Mouse (Mus musculus) MEL (cell line): ENCODE data around the gene Ndufaf8. TPM values are rescaled to one million over a fixed set of nuclear protein-coding genes. Genes with fewer than 3 reads are reported as not detected.
A peak's percentile ranks its signal among the peaks of the same experiment; 100 is the strongest.

Source experiments
- DNase-seq: peaks from one replicate; pipeline ENCODE4 v3.0.0; 2011; ENCODE audit warnings: low read depth, low spot score
- H3K27ac ChIP-seq: 2 replicates; pipeline ENCODE4 v1.5.1; 2012; ENCODE audit warnings: low read depth, mild to moderate bottlenecking, control low read depth, low read length, moderate library complexity; ENCODE audit not compliant: control insufficient read depth
- H3K27me3 ChIP-seq, 2 experiments: fragments of 150-350 bp in 1 of 2; sonication (generic) in 1 of 2; 2 replicates each; pipeline ENCODE4 v1.6.1; 2012; ENCODE audit warnings: low read length in 2 of 2, mild to moderate bottlenecking in 2 of 2, improper control_type of control experiment in 1 of 2, moderate library complexity in 1 of 2; ENCODE audit not compliant: insufficient read depth in 2 of 2, control insufficient read depth in 1 of 2
- H3K36me3 ChIP-seq, 2 experiments: 2 replicates each; pipeline ENCODE4 v1.6.1; 2012 to 2014; ENCODE audit warnings: low read length in 2 of 2, improper control_type of control experiment in 1 of 2, inconsistent platforms in 1 of 2, mild to moderate bottlenecking in 1 of 2; ENCODE audit not compliant: insufficient read depth in 2 of 2, control insufficient read depth in 1 of 2
- H3K4me1 ChIP-seq, 2 experiments: fragments of 150-350 bp in 1 of 2; sonication (generic) in 1 of 2; 2 replicates each; pipeline ENCODE4 v1.6.1; 2012; ENCODE audit warnings: low read length in 2 of 2, improper control_type of control experiment in 1 of 2, mild to moderate bottlenecking in 1 of 2; ENCODE audit not compliant: insufficient read depth in 2 of 2, control insufficient read depth in 1 of 2
- H3K4me3 ChIP-seq, 2 experiments: fragments of 150-350 bp in 1 of 2; sonication (generic) in 1 of 2; 2 replicates each; pipeline ENCODE4 v1.5.1; 2012; ENCODE audit warnings: low read depth in 2 of 2, low read length in 2 of 2, mild to moderate bottlenecking in 2 of 2, moderate library complexity in 2 of 2, control low read depth in 1 of 2, improper control_type of control experiment in 1 of 2; ENCODE audit not compliant: control insufficient read depth in 1 of 2, insufficient read depth in 1 of 2
- H3K79me2 ChIP-seq: 2 replicates; pipeline ENCODE4 v1.6.1; 2012; ENCODE audit warnings: mild to moderate bottlenecking, low read length, moderate library complexity; ENCODE audit not compliant: control insufficient read depth, poor library complexity, insufficient read depth
- H3K9ac ChIP-seq: 2 replicates; pipeline ENCODE4 v1.6.1; 2012; ENCODE audit warnings: low read depth, mild to moderate bottlenecking, control low read depth, low read length, moderate library complexity; ENCODE audit not compliant: control insufficient read depth, poor library complexity, severe bottlenecking
- H3K9me3 ChIP-seq: fragments of 150-350 bp; sonication (generic); replicated peaks from 2 replicates; pipeline ENCODE4 v1.6.1; 2012; ENCODE audit warnings: mild to moderate bottlenecking, low read length, improper control_type of control experiment, moderate library complexity; ENCODE audit not compliant: insufficient read depth
- CHD1 ChIP-seq: IDR thresholded peaks from 2 replicates; pipeline ENCODE4 v1.6.1; 2012; ENCODE audit warnings: low read depth, mild to moderate bottlenecking, inconsistent platforms, low read length, improper control_type of control experiment
- CHD2 ChIP-seq: IDR thresholded peaks from 2 replicates; pipeline ENCODE4 v1.6.1; 2011; ENCODE audit warnings: low read length, improper control_type of control experiment
- CTCF ChIP-seq, 3 experiments: IDR thresholded peaks in 2 of 3; conservative IDR thresholded peaks in 1 of 3; 2 replicates each; pipeline ENCODE4 v1.5.1; 2011 to 2012; ENCODE audit warnings: low read length in 3 of 3, low read depth in 2 of 3, mild to moderate bottlenecking in 2 of 3, improper control_type of control experiment in 1 of 3, inconsistent platforms in 1 of 3, mixed read lengths in 1 of 3, moderate library complexity in 1 of 3; ENCODE audit not compliant: control insufficient read depth in 1 of 3, insufficient read depth in 1 of 3, poor library complexity in 1 of 3, severe bottlenecking in 1 of 3
- ETS1 ChIP-seq: IDR thresholded peaks from 2 replicates; pipeline ENCODE4 v1.6.1; 2012; ENCODE audit warnings: low read depth, mild to moderate bottlenecking, inconsistent platforms, low read length, improper control_type of control experiment, moderate library complexity
- GATA1 ChIP-seq: IDR thresholded peaks from 2 replicates; pipeline ENCODE4 v1.6.1; 2011; ENCODE audit warnings: low read depth, low read length, improper control_type of control experiment
- MYB ChIP-seq: IDR thresholded peaks from 2 replicates; pipeline ENCODE4 v1.6.1; 2011; ENCODE audit warnings: mild to moderate bottlenecking, low read depth, low read length, improper control_type of control experiment
- POLR2AphosphoS5 ChIP-seq: IDR thresholded peaks from 2 replicates; pipeline ENCODE4 v1.6.1; 2012; ENCODE audit warnings: low read depth, borderline replicate concordance, mild to moderate bottlenecking, inconsistent platforms, low read length, moderate library complexity, mixed read lengths
- RAD21 ChIP-seq: IDR thresholded peaks from 2 replicates; pipeline ENCODE4 v1.6.1; 2011; ENCODE audit warnings: mild to moderate bottlenecking, low read depth, low read length, improper control_type of control experiment
- SMC3 ChIP-seq: IDR thresholded peaks from 2 replicates; pipeline ENCODE4 v1.6.1; 2011; ENCODE audit warnings: low read depth, low read length, improper control_type of control experiment
- TAL1 ChIP-seq: IDR thresholded peaks from 2 replicates; pipeline ENCODE4 v1.6.1; 2012; ENCODE audit warnings: mild to moderate bottlenecking, inconsistent platforms, low read length, moderate library complexity, mixed read lengths
- ZC3H11A ChIP-seq: IDR thresholded peaks from 2 replicates; pipeline ENCODE4 v1.6.1; 2012; ENCODE audit warnings: low read depth, mild to moderate bottlenecking, inconsistent platforms, low read length, improper control_type of control experiment
- ZKSCAN1 ChIP-seq: IDR thresholded peaks from 2 replicates; pipeline ENCODE4 v1.6.1; 2012; ENCODE audit warnings: low read depth, mild to moderate bottlenecking, inconsistent platforms, low read length, improper control_type of control experiment, moderate library complexity
- polyA plus RNA-seq, 2 experiments: library from polyadenylated mRNA; stranded (reverse) in 1 of 2; unstranded in 1 of 2; fragments of >175 nt in 1 of 2; fragments of >200 nt in 1 of 2; gene quantifications; 2 replicates each; pipeline versions ENCODE4 v1.2.1 to v1.2.4; 2012; ENCODE audit warnings: low replicate concordance in 2 of 2, low read depth in 1 of 2; ENCODE audit not compliant: insufficient read length in 2 of 2, insufficient read depth in 1 of 2, missing spikeins in 1 of 2
- total RNA-seq: library from RNA; depleted of rRNA; stranded (reverse); fragments of 300-350 nt; gene quantifications from 2 replicates; pipeline ENCODE4 v1.2.3, GENCODE M21; 2012

Gene Ndufaf8
- total and polyA plus RNA-seq, 3 experiments: 77.6 to 120 TPM; not detected in 1

- Histone ChIP-seq H3K4me1 (no peaks in the 10 kb centered on the region), H3K27me3 (no peaks in the 10 kb centered on the region), H3K36me3 (peaks cover 0 to 3% of the 10 kb centered on the region in 2 experiments; a peak in 1 of 4 replicates), H3K9me3 (no peaks in the 10 kb centered on the region), H3K79me2 (no peaks in the 10 kb centered on the region; the same call in 1 of the 2 replicates), H3K4me3 (no peak overlapping the region), H3K27ac (no peak overlapping the region), H3K9ac (no peak overlapping the region)
- no peak for TF ChIP-seq CHD1
- no peak for TF ChIP-seq POLR2AphosphoS5
- no peak for DNase-seq
Measured at GRCm38 (mm10) chr11:120109558-120110210, 11.0 kb downstream of the Ndufaf8 start.

DNA sequence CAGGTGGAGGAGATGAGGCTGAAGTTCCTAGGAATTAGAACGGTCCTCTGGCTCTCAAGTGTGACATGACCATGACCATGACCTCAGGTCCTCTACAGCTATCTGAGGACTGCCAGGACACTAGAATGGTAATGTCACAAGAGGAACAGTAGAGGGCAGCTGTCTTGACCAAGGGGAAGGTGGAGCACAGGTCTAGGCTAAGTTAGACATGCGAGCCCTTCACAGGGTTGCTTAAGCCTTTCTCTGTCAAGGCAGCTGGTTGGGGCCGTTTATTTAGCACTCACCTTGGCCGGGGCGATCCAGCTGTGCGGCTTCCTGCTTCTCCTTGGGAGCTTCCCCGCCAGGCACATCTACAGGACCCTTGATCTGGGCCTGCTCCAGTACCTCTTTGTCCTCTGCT, 11.8 kb downstream of the Ndufaf8 start:
- H3K9ac ChIP-seq: no peak overlapping the region
- no peaks in the 10 kb centered on the region for H3K4me1 ChIP-seq
- TF ChIP-seq CTCF (IDR thresholded peaks at IDR 0.05 in 2 of 3, conservative IDR thresholded peaks at IDR 0.05 in 1 of 3; ENCODE audit: control insufficient read depth in 1 of 3, insufficient read depth in 1 of 3, low read depth in 2 of 3, low read length in 3 of 3, poor library complexity in 1 of 3, severe bottlenecking in 1 of 3) (peak; percentile 11 to 48 (median 26); a peak in 3 of 6 replicates), GATA1 (no peak), ETS1 (no peak), CHD2 (no peak), SMC3 (peak; percentile 32)
- no peaks in the 10 kb centered on the region for H3K27me3 ChIP-seq
- peak; percentile 35 for DNase-seq
- no peaks in the 10 kb centered on the region for H3K9me3 ChIP-seq
- H3K36me3 ChIP-seq: peaks cover 0 to 3% of the 10 kb centered on the region in 2 experiments; a peak in 1 of 4 replicates
- H3K27ac ChIP-seq: no peak overlapping the region
- H3K79me2 ChIP-seq: no peaks in the 10 kb centered on the region; the same call in 1 of the 2 replicates
- no peak overlapping the region for H3K4me3 ChIP-seq

GRCm38 (mm10) chr11:120111033-120111432, 12.3 kb downstream of the Ndufaf8 start:
- Histone ChIP-seq H3K79me2 (no peaks in the 10 kb centered on the region; the same call in 1 of the 2 replicates), H3K27ac (no peak overlapping the region), H3K4me1 (no peaks in the 10 kb centered on the region), H3K4me3 (no peak overlapping the region), H3K9me3 (no peaks in the 10 kb centered on the region)
- peak; percentile 68 for DNase-seq
- peak; percentile 88 to 96 (median 95) for TF ChIP-seq CTCF (IDR thresholded peaks at IDR 0.05 in 2 of 3, conservative IDR thresholded peaks at IDR 0.05 in 1 of 3; ENCODE audit: control insufficient read depth in 1 of 3, insufficient read depth in 1 of 3, low read depth in 2 of 3, low read length in 3 of 3, poor library complexity in 1 of 3, severe bottlenecking in 1 of 3)
- peak; percentile 87 for TF ChIP-seq RAD21
- TF ChIP-seq ZKSCAN1: no peak
- peak; percentile 94 for TF ChIP-seq SMC3
- peak; percentile 78 for TF ChIP-seq ZC3H11A
- no peak for TF ChIP-seq TAL1
- no peak for TF ChIP-seq MYB
- TF ChIP-seq, all 39 proteins: peak for 4
- no peak overlapping the region for H3K9ac ChIP-seq
- no peaks in the 10 kb centered on the region for H3K27me3 ChIP-seq
- H3K36me3 ChIP-seq: peaks cover 0 to 3% of the 10 kb centered on the region in 2 experiments; a peak in 1 of 4 replicates
